Mouse (Mus musculus) intestine, embryonic 15.5 days (tissue): ENCODE measurements around the gene Abcf3. TPM values are rescaled to one million over a fixed set of nuclear protein-coding genes. Genes with fewer than 3 reads are reported as not detected.

ENCODE experiments used
- ATAC-seq: fragments of 200-750 bp; cut with Nextera tagmentation; 2 replicates; pipeline ENCODE4 v1.8.0; 2017; ENCODE audit warnings: moderate TSS enrichment, moderate library complexity
- H3K27ac ChIP-seq: fragments of 300-500 bp; sonication (generic); 2 replicates; pipeline ENCODE4 v1.5.1; 2015; ENCODE audit warnings: mild to moderate bottlenecking, inconsistent platforms
- H3K27me3 ChIP-seq: fragments of 300-500 bp; sonication (generic); replicated peaks from 2 replicates; pipeline ENCODE4 v1.6.1; 2015; ENCODE audit warnings: inconsistent platforms
- H3K36me3 ChIP-seq: fragments of 300-500 bp; sonication (generic); 2 replicates; pipeline ENCODE4 v1.6.1; 2015; ENCODE audit warnings: inconsistent platforms
- H3K4me1 ChIP-seq: fragments of 300-500 bp; sonication (generic); replicated peaks from 2 replicates; pipeline ENCODE4 v1.6.1; 2015; ENCODE audit warnings: inconsistent platforms
- H3K4me2 ChIP-seq: fragments of 300-500 bp; sonication (generic); replicated peaks from 2 replicates; pipeline ENCODE4 v1.6.1; 2015; ENCODE audit warnings: mild to moderate bottlenecking, inconsistent platforms
- H3K4me3 ChIP-seq: fragments of 300-500 bp; sonication (generic); replicated peaks from 2 replicates; pipeline ENCODE4 v1.5.1; 2015; ENCODE audit warnings: inconsistent platforms
- H3K9ac ChIP-seq: fragments of 300-500 bp; sonication (generic); 2 replicates; pipeline ENCODE4 v1.6.1; 2015; ENCODE audit warnings: inconsistent platforms
- H3K9me3 ChIP-seq: fragments of 300-500 bp; sonication (generic); 2 replicates; pipeline ENCODE4 v1.6.1; 2016; ENCODE audit warnings: inconsistent platforms
- WGBS: fragments of 180-500 bp; shearing (Covaris S2); methylation state at CpG from one replicate; pipeline ENCODE4 v1.1.7; 2015; 5-methylcytosine and 5-hydroxymethylcytosine counted together
- polyA plus RNA-seq: library from polyadenylated mRNA; unstranded; fragments of >200 nt; fragmentation: Nextera tagmentation; extraction: Ambion mirVana; gene quantifications from 2 replicates; pipeline ENCODE4 v1.2.1, GENCODE M21; 2015

The Abcf3 gene
- polyA plus RNA-seq, 1 experiment from 2014 or later = 58.6 TPM

GRCm38 (mm10) chr16:20551691-20552090, 3.3 kb downstream of the Abcf3 start:
- WGBS = 94% methylated on average over 5 of the region's 5 CpGs
- peaks cover 26% of the 10 kb centered on the region for H3K36me3 ChIP-seq
- no peak overlapping the region for H3K4me3 ChIP-seq
- H3K27ac ChIP-seq = no peak overlapping the region
- H3K4me2 ChIP-seq = no peak overlapping the region
- H3K9me3 ChIP-seq = no peaks in the 10 kb centered on the region
- H3K9ac ChIP-seq = no peak overlapping the region
- ATAC-seq = no peak
- peaks cover 13% of the 10 kb centered on the region for H3K4me1 ChIP-seq
- no peaks in the 10 kb centered on the region for H3K27me3 ChIP-seq

- Histone ChIP-seq H3K4me3 (no peak overlapping the region), H3K9me3 (no peaks in the 10 kb centered on the region), H3K4me1 (peaks cover 10% of the 10 kb centered on the region), H3K9ac (no peak overlapping the region), H3K36me3 (peaks cover 29% of the 10 kb centered on the region), H3K27ac (no peak overlapping the region), H3K4me2 (no peak overlapping the region), H3K27me3 (no peaks in the 10 kb centered on the region)
- no peak for ATAC-seq
- WGBS = 88% methylated on average over 1 of the region's 1 CpGs
These were observed 4.2 kb downstream of the Abcf3 start for GRCm38 (mm10) chr16:20552594-20552993.

- no peaks in the 10 kb centered on the region for H3K9me3 ChIP-seq
- no peaks in the 10 kb centered on the region for H3K4me1 ChIP-seq
- ATAC-seq = no peak
- no peak overlapping the region for H3K9ac ChIP-seq
- H3K4me3 ChIP-seq = no peak overlapping the region
- WGBS = 90% methylated on average over 6 of the region's 6 CpGs
- peaks cover 47% of the 10 kb centered on the region for H3K36me3 ChIP-seq
- H3K27ac ChIP-seq = no peak overlapping the region
- no peak overlapping the region for H3K4me2 ChIP-seq
- H3K27me3 ChIP-seq = no peaks in the 10 kb centered on the region
These were observed 6.6 kb downstream of the Abcf3 start for GRCm38 (mm10) chr16:20555000-20555399.

- no peak for ATAC-seq
- Histone ChIP-seq H3K9ac (no peak overlapping the region), H3K4me1 (no peaks in the 10 kb centered on the region), H3K27me3 (no peaks in the 10 kb centered on the region), H3K9me3 (no peaks in the 10 kb centered on the region), H3K4me3 (no peak overlapping the region), H3K4me2 (no peak overlapping the region), H3K36me3 (peaks cover 40% of the 10 kb centered on the region), H3K27ac (no peak overlapping the region)
- WGBS = 56% methylated on average over 7 of the region's 7 CpGs
These were observed 9.0 kb downstream of the Abcf3 start for GRCm38 (mm10) chr16:20557381-20557780.

- H3K27me3 ChIP-seq = no peaks in the 10 kb centered on the region
- H3K4me2 ChIP-seq = no peak overlapping the region
- peaks cover 10% of the 10 kb centered on the region for H3K36me3 ChIP-seq
- no peaks in the 10 kb centered on the region for H3K4me1 ChIP-seq
- no peak overlapping the region for H3K4me3 ChIP-seq
- no peak overlapping the region for H3K9ac ChIP-seq
- 37% methylated on average over 1 of the region's 1 CpGs for WGBS
- H3K9me3 ChIP-seq = no peaks in the 10 kb centered on the region
- ATAC-seq = no peak
- H3K27ac ChIP-seq = no peak overlapping the region
These were observed 16.7 kb downstream of the Abcf3 start for GRCm38 (mm10) chr16:20565075-20565474.

GRCm38 (mm10) chr16:20589366-20589938, 41.1 kb downstream of the Abcf3 start, which contains the start of gene Vwa5b2:
Gene Vwa5b2, plus strand, starts transcription at chr16:20589471.
- Histone ChIP-seq H3K4me3 (peak within 1 kb of the TSS; percentile 51), H3K36me3 (no peaks in the 10 kb centered on the region), H3K27me3 (peaks cover 40% of the 10 kb centered on the region), H3K9ac (peak within 1 kb of the TSS; percentile 36), H3K27ac (no peak within 1 kb of the TSS), H3K9me3 (no peaks in the 10 kb centered on the region), H3K4me2 (peak within 1 kb of the TSS; percentile 97), H3K4me1 (peaks cover 22% of the 10 kb centered on the region)
- peak; percentile 24 for ATAC-seq
- WGBS = 1% methylated on average over 24 of the region's 24 CpGs

- peaks cover 40% of the 10 kb centered on the region for H3K27me3 ChIP-seq
- under 1% methylated on average over 36 of the region's 39 CpGs for WGBS
These were observed 41.7 kb downstream of the Abcf3 start for GRCm38 (mm10) chr16:20589939-20590679.

GRCm38 (mm10) chr16:20590680-20591038, 42.3 kb downstream of the Abcf3 start:
- no peak overlapping the region for H3K27ac ChIP-seq
- 2% methylated on average over 17 of the region's 17 CpGs for WGBS
- peaks cover 22% of the 10 kb centered on the region for H3K4me1 ChIP-seq
- peak overlapping the region; percentile 36; the same call in 1 of the 2 replicates for H3K9ac ChIP-seq
- peak; percentile 64 for ATAC-seq
- peak overlapping the region; percentile 51 for H3K4me3 ChIP-seq
- peak overlapping the region; percentile 97 for H3K4me2 ChIP-seq
- no peaks in the 10 kb centered on the region for H3K36me3 ChIP-seq
- H3K27me3 ChIP-seq = peaks cover 40% of the 10 kb centered on the region
- no peaks in the 10 kb centered on the region for H3K9me3 ChIP-seq

More at GRCm38 (mm10) chr16:20589939-20590679, 41.7 kb downstream of the Abcf3 start:
- H3K27ac ChIP-seq = no peak overlapping the region
- peak; percentile 69 for ATAC-seq
- H3K9ac ChIP-seq = peak overlapping the region; percentile 36
- H3K4me3 ChIP-seq = peak overlapping the region; percentile 51
- no peaks in the 10 kb centered on the region for H3K36me3 ChIP-seq
- no peaks in the 10 kb centered on the region for H3K9me3 ChIP-seq
- peak overlapping the region; percentile 97 for H3K4me2 ChIP-seq
- H3K4me1 ChIP-seq = peaks cover 22% of the 10 kb centered on the region

- Histone ChIP-seq H3K4me1 (peaks cover 22% of the 10 kb centered on the region), H3K4me2 (peak overlapping the region; percentile 97), H3K9me3 (no peaks in the 10 kb centered on the region), H3K9ac (no peak overlapping the region; the same call in 1 of the 2 replicates), H3K27ac (no peak overlapping the region), H3K36me3 (no peaks in the 10 kb centered on the region), H3K27me3 (peaks cover 40% of the 10 kb centered on the region), H3K4me3 (peak overlapping the region; percentile 51)
- WGBS = 6% methylated on average over 48 of the region's 48 CpGs
- 0 out of 2 replicates have a peak, but pooled peaks have one; percentile 15 for ATAC-seq
These were observed 42.8 kb downstream of the Abcf3 start for GRCm38 (mm10) chr16:20591076-20591705.

GRCm38 (mm10) chr16:20595060-20595673, 46.8 kb downstream of the Abcf3 start:
- no peak overlapping the region for H3K9ac ChIP-seq
- peaks cover 12% of the 10 kb centered on the region for H3K4me1 ChIP-seq
- H3K4me3 ChIP-seq = no peak overlapping the region
- H3K27ac ChIP-seq = no peak overlapping the region
- no peak overlapping the region for H3K4me2 ChIP-seq
- no peaks in the 10 kb centered on the region for H3K9me3 ChIP-seq
- ATAC-seq = peak; percentile 48; the same call in 1 of the 2 replicates
- H3K27me3 ChIP-seq = peaks cover 26% of the 10 kb centered on the region
- no peaks in the 10 kb centered on the region for H3K36me3 ChIP-seq
- 70% methylated on average over 7 of the region's 7 CpGs for WGBS

GRCm38 (mm10) chr16:20595737-20596136, 47.4 kb downstream of the Abcf3 start:
- H3K9me3 ChIP-seq = no peaks in the 10 kb centered on the region
- H3K27me3 ChIP-seq = peaks cover 21% of the 10 kb centered on the region
- no peak overlapping the region for H3K4me2 ChIP-seq
- H3K4me1 ChIP-seq = peaks cover 7% of the 10 kb centered on the region
- no peak overlapping the region for H3K27ac ChIP-seq
- ATAC-seq = no peak
- WGBS = 89% methylated on average over 4 of the region's 4 CpGs
- no peak overlapping the region for H3K9ac ChIP-seq
- no peak overlapping the region for H3K4me3 ChIP-seq
- no peaks in the 10 kb centered on the region for H3K36me3 ChIP-seq
